Mouse (Mus musculus) megakaryocyte, adult 5-6 weeks (primary cell): ENCODE measurements around the gene Nt5c. TPM values are rescaled to one million over a fixed set of nuclear protein-coding genes. Genes with fewer than 3 reads are reported as not detected.
A peak's percentile ranks its signal among the peaks of the same experiment; 100 is the strongest.
"Not testable (repeated sequence)": the region's sequence is repeated elsewhere in the genome, so short reads cannot be mapped to it uniquely, and the experiment has no call there.

Experiments used
- ATAC-seq: 2 replicates; pipeline ENCODE4 v1.8.0; 2016; ENCODE audit warnings: mild to moderate bottlenecking, inconsistent platforms; ENCODE audit not compliant: poor library complexity, severe bottlenecking
- total RNA-seq, 2 experiments: library from RNA; stranded (forward) in 1 of 2; stranded (reverse) in 1 of 2; fragments of 153-499, 151-499 nt in 1 of 2; fragments of 221-1000, 200-1000 nt in 1 of 2; gene quantifications; 2 replicates each; pipeline versions ENCODE4 v1.2.3 to v1.2.4; 2015 to 2017

The Nt5c gene
- total RNA-seq, 2 experiments from 2014 or later: 84.8 to 113 TPM

GRCm38 (mm10) chr11:115473626-115474275 lies 17.9 kb downstream of the Nt5c start:
- peak; percentile 67 for ATAC-seq

GRCm38 (mm10) chr11:115472183-115472582 lies 19.5 kb downstream of the Nt5c start:
- no peak for ATAC-seq

GRCm38 (mm10) chr11:115467217-115467618 lies 24.4 kb downstream of the Nt5c start:
- ATAC-seq: no peak

- ATAC-seq: no peak
Measured at GRCm38 (mm10) chr11:115464851-115465250, 26.8 kb downstream of the Nt5c start.

- no peak for ATAC-seq
Measured at GRCm38 (mm10) chr11:115463397-115463796, 28.3 kb downstream of the Nt5c start.

- ATAC-seq: no peak
Measured at GRCm38 (mm10) chr11:115462243-115462891, 29.3 kb downstream of the Nt5c start, which contains the start of gene Slc16a5. Slc16a5 (plus strand) TSS chr11:115462474.

GRCm38 (mm10) chr11:115461846-115462242 lies 29.8 kb downstream of the Nt5c start:
- no peak for ATAC-seq

- no peak for ATAC-seq
Measured at GRCm38 (mm10) chr11:115460976-115461375, 30.7 kb downstream of the Nt5c start.

- ATAC-seq: no peak
Measured at GRCm38 (mm10) chr11:115457405-115457804, 34.3 kb downstream of the Nt5c start.

GRCm38 (mm10) chr11:115456182-115456581 lies 35.5 kb downstream of the Nt5c start:
- ATAC-seq: no peak

- ATAC-seq: no peak
Measured at GRCm38 (mm10) chr11:115455619-115456018, 36.0 kb downstream of the Nt5c start.

- not testable (repeated sequence) for ATAC-seq
Measured at GRCm38 (mm10) chr11:115454822-115455221, 36.8 kb downstream of the Nt5c start.

GRCm38 (mm10) chr11:115453306-115453705 lies 38.4 kb downstream of the Nt5c start:
- no peak for ATAC-seq

GRCm38 (mm10) chr11:115452281-115452860 lies 39.3 kb downstream of the Nt5c start:
- no peak for ATAC-seq

GRCm38 (mm10) chr11:115451781-115452241 lies 39.9 kb downstream of the Nt5c start:
- ATAC-seq: no peak

GRCm38 (mm10) chr11:115450176-115450575 lies 41.5 kb downstream of the Nt5c start:
- no peak for ATAC-seq

- no peak for ATAC-seq
Measured at GRCm38 (mm10) chr11:115448998-115449397, 42.7 kb downstream of the Nt5c start.

GRCm38 (mm10) chr11:115448075-115448474 lies 43.6 kb downstream of the Nt5c start:
- no peak for ATAC-seq

- ATAC-seq: no peak
Measured at GRCm38 (mm10) chr11:115447321-115447885, 44.3 kb downstream of the Nt5c start.

GRCm38 (mm10) chr11:115446906-115447305 lies 44.8 kb downstream of the Nt5c start:
- ATAC-seq: no peak

- no peak for ATAC-seq
Measured at GRCm38 (mm10) chr11:115441417-115441816, 50.2 kb downstream of the Nt5c start.
